Mouse (Mus musculus) embryonic facial prominence, embryonic 15.5 days (tissue): ENCODE measurements around the gene Sntb2. TPM values are rescaled to one million over a fixed set of nuclear protein-coding genes. Genes with fewer than 3 reads are reported as not detected.
"Not testable (repeated sequence)": the region's sequence is repeated elsewhere in the genome, so short reads cannot be mapped to it uniquely, and the experiment has no call there.

ENCODE experiments used
- ATAC-seq: fragments of 200-750 bp; cut with Nextera tagmentation; 2 replicates; pipeline ENCODE4 v1.8.0; 2017; ENCODE audit warnings: low read depth, moderate TSS enrichment; ENCODE audit not compliant: insufficient number of reproducible peaks, low FRiP score, low TSS enrichment
- H3K27ac ChIP-seq: fragments of 300-500 bp; sonication (generic); replicated peaks from 2 replicates; pipeline ENCODE4 v1.5.1; 2015; ENCODE audit warnings: mild to moderate bottlenecking, inconsistent platforms
- H3K27me3 ChIP-seq: fragments of 300-500 bp; sonication (generic); 2 replicates; pipeline ENCODE4 v1.6.1; 2015; ENCODE audit warnings: inconsistent platforms
- H3K36me3 ChIP-seq: fragments of 300-500 bp; sonication (generic); 2 replicates; pipeline ENCODE4 v1.6.1; 2015; ENCODE audit warnings: mild to moderate bottlenecking, inconsistent platforms
- H3K4me1 ChIP-seq: fragments of 300-500 bp; sonication (generic); 2 replicates; pipeline ENCODE4 v1.6.1; 2015; ENCODE audit warnings: inconsistent platforms
- H3K4me2 ChIP-seq: fragments of 300-500 bp; sonication (generic); replicated peaks from 2 replicates; pipeline ENCODE4 v1.6.1; 2015; ENCODE audit warnings: mild to moderate bottlenecking, inconsistent platforms
- H3K4me3 ChIP-seq: fragments of 300-500 bp; sonication (generic); replicated peaks from 2 replicates; pipeline ENCODE4 v1.5.1; 2015; ENCODE audit warnings: mild to moderate bottlenecking, inconsistent platforms
- H3K9ac ChIP-seq: fragments of 300-500 bp; sonication (generic); 2 replicates; pipeline ENCODE4 v1.6.1; 2015; ENCODE audit warnings: inconsistent platforms
- H3K9me3 ChIP-seq: fragments of 300-500 bp; sonication (generic); replicated peaks from 2 replicates; pipeline ENCODE4 v1.6.1; 2016; ENCODE audit warnings: inconsistent platforms
- WGBS: fragments of 180-500 bp; shearing (Covaris S2); methylation state at CpG from one replicate; pipeline ENCODE4 v1.1.7; 2015; 5-methylcytosine and 5-hydroxymethylcytosine counted together
- polyA plus RNA-seq: library from polyadenylated mRNA; unstranded; fragments of >200 nt; fragmentation: Nextera tagmentation; extraction: Ambion mirVana; gene quantifications from 2 replicates; pipeline ENCODE4 v1.2.1, GENCODE M21; 2015

Sntb2 gene
- polyA plus RNA-seq, 1 experiment from 2014 or later = 18.3 TPM

- Histone ChIP-seq H3K27ac (peak overlapping the region; percentile 51), H3K4me1 (peaks cover 15% of the 10 kb centered on the region), H3K9me3 (no peaks in the 10 kb centered on the region), H3K36me3 (no peaks in the 10 kb centered on the region), H3K9ac (no peak overlapping the region), H3K4me2 (no peak overlapping the region), H3K27me3 (no peaks in the 10 kb centered on the region), H3K4me3 (no peak overlapping the region)
- WGBS = 54% methylated on average over 7 of the region's 7 CpGs
- no peak for ATAC-seq
These were observed 39.2 kb downstream of the Sntb2 start for GRCm38 (mm10) chr8:106974754-106975153.

- Histone ChIP-seq H3K27me3 (no peaks in the 10 kb centered on the region), H3K9ac (no peak overlapping the region), H3K9me3 (no peaks in the 10 kb centered on the region), H3K4me2 (no peak overlapping the region), H3K4me1 (peaks cover 15% of the 10 kb centered on the region), H3K36me3 (no peaks in the 10 kb centered on the region), H3K4me3 (no peak overlapping the region), H3K27ac (no peak overlapping the region)
- 78% methylated on average over 2 of the region's 2 CpGs for WGBS
- no peak for ATAC-seq
These were observed 40.2 kb downstream of the Sntb2 start for GRCm38 (mm10) chr8:106975764-106976163.

- WGBS = 59% methylated on average over 4 of the region's 4 CpGs
- H3K4me2 ChIP-seq = no peak overlapping the region
- no peak for ATAC-seq
- H3K4me1 ChIP-seq = peaks cover 15% of the 10 kb centered on the region
- no peaks in the 10 kb centered on the region for H3K9me3 ChIP-seq
- H3K9ac ChIP-seq = no peak overlapping the region
- H3K27me3 ChIP-seq = no peaks in the 10 kb centered on the region
- no peaks in the 10 kb centered on the region for H3K36me3 ChIP-seq
- H3K4me3 ChIP-seq = no peak overlapping the region
- no peak overlapping the region for H3K27ac ChIP-seq
These were observed 40.9 kb downstream of the Sntb2 start for GRCm38 (mm10) chr8:106976436-106976835.

- 43% methylated on average over 2 of the region's 2 CpGs for WGBS
- H3K9ac ChIP-seq = no peak overlapping the region
- no peak overlapping the region for H3K4me3 ChIP-seq
- no peak overlapping the region for H3K4me2 ChIP-seq
- H3K4me1 ChIP-seq = peaks cover 15% of the 10 kb centered on the region
- ATAC-seq = no peak
- no peaks in the 10 kb centered on the region for H3K9me3 ChIP-seq
- peaks cover 2% of the 10 kb centered on the region; the same call in 1 of the 2 replicates for H3K36me3 ChIP-seq
- H3K27me3 ChIP-seq = no peaks in the 10 kb centered on the region
- H3K27ac ChIP-seq = no peak overlapping the region; the same call in 1 of the 2 replicates
These were observed 43.3 kb downstream of the Sntb2 start for GRCm38 (mm10) chr8:106978755-106979251.

GRCm38 (mm10) chr8:106985404-106985821 is 49.9 kb downstream of the Sntb2 start:
- H3K36me3 ChIP-seq = peaks cover 2% of the 10 kb centered on the region; the same call in 1 of the 2 replicates
- no peaks in the 10 kb centered on the region for H3K4me1 ChIP-seq
- H3K4me3 ChIP-seq = no peak overlapping the region
- H3K9ac ChIP-seq = no peak overlapping the region
- H3K4me2 ChIP-seq = no peak overlapping the region
- no peaks in the 10 kb centered on the region for H3K27me3 ChIP-seq
- H3K9me3 ChIP-seq = no peaks in the 10 kb centered on the region
- ATAC-seq = no peak
- no peak overlapping the region for H3K27ac ChIP-seq
- 66% methylated on average over 9 of the region's 9 CpGs for WGBS

- Histone ChIP-seq H3K9ac (no peak overlapping the region), H3K36me3 (peaks cover 5% of the 10 kb centered on the region; the same call in 1 of the 2 replicates), H3K27ac (no peak overlapping the region), H3K4me2 (no peak overlapping the region), H3K27me3 (no peaks in the 10 kb centered on the region), H3K9me3 (no peaks in the 10 kb centered on the region), H3K4me3 (no peak overlapping the region), H3K4me1 (no peaks in the 10 kb centered on the region)
- no peak for ATAC-seq
These were observed 50.4 kb downstream of the Sntb2 start for GRCm38 (mm10) chr8:106985951-106986350.

GRCm38 (mm10) chr8:106987557-106987956 is 52.0 kb downstream of the Sntb2 start:
- H3K27me3 ChIP-seq = no peaks in the 10 kb centered on the region
- H3K36me3 ChIP-seq = peaks cover 17% of the 10 kb centered on the region
- H3K4me1 ChIP-seq = no peaks in the 10 kb centered on the region
- H3K27ac ChIP-seq = no peak overlapping the region
- ATAC-seq = no peak
- H3K9me3 ChIP-seq = no peaks in the 10 kb centered on the region
- H3K4me3 ChIP-seq = no peak overlapping the region
- H3K9ac ChIP-seq = no peak overlapping the region
- H3K4me2 ChIP-seq = no peak overlapping the region

- Histone ChIP-seq H3K27me3 (no peaks in the 10 kb centered on the region), H3K4me3 (no peak overlapping the region), H3K9me3 (no peaks in the 10 kb centered on the region), H3K4me1 (no peaks in the 10 kb centered on the region), H3K4me2 (no peak overlapping the region), H3K27ac (no peak overlapping the region), H3K9ac (no peak overlapping the region), H3K36me3 (peaks cover 19% of the 10 kb centered on the region)
- ATAC-seq = no peak
- WGBS = 97% methylated on average over 7 of the region's 7 CpGs
These were observed 55.8 kb downstream of the Sntb2 start for GRCm38 (mm10) chr8:106991393-106991792.

GRCm38 (mm10) chr8:106996339-106996738 is 60.8 kb downstream of the Sntb2 start:
- not testable (repeated sequence) for ATAC-seq, H3K4me1 ChIP-seq, H3K4me3 ChIP-seq, H3K4me2 ChIP-seq, H3K27me3 ChIP-seq, H3K27ac ChIP-seq, H3K9me3 ChIP-seq, H3K9ac ChIP-seq
- H3K36me3 ChIP-seq = peaks cover 23% of the 10 kb centered on the region
- WGBS = 87% methylated on average over 4 of the region's 4 CpGs

- 52% methylated on average over 4 of the region's 4 CpGs for WGBS
- no peaks in the 10 kb centered on the region for H3K9me3 ChIP-seq
- H3K4me2 ChIP-seq = no peak overlapping the region
- no peaks in the 10 kb centered on the region for H3K27me3 ChIP-seq
- H3K36me3 ChIP-seq = peaks cover 15% of the 10 kb centered on the region; the same call in 1 of the 2 replicates
- no peak overlapping the region for H3K27ac ChIP-seq
- H3K9ac ChIP-seq = no peak overlapping the region
- H3K4me1 ChIP-seq = peaks cover 14% of the 10 kb centered on the region
- ATAC-seq = no peak
- no peak overlapping the region for H3K4me3 ChIP-seq
These were observed 61.9 kb downstream of the Sntb2 start for GRCm38 (mm10) chr8:106997416-106997815.

GRCm38 (mm10) chr8:106999068-106999467 is 63.5 kb downstream of the Sntb2 start:
- 43% methylated on average over 1 of the region's 1 CpGs for WGBS
- Histone ChIP-seq H3K4me1 (peaks cover 14% of the 10 kb centered on the region), H3K4me3 (no peak overlapping the region), H3K9ac (no peak overlapping the region), H3K4me2 (no peak overlapping the region), H3K27ac (0 out of 2 replicates have a peak overlapping the region, but pooled peaks have one; percentile 45), H3K9me3 (no peaks in the 10 kb centered on the region), H3K36me3 (peaks cover 15% of the 10 kb centered on the region; the same call in 1 of the 2 replicates), H3K27me3 (no peaks in the 10 kb centered on the region)
- peak; percentile 56; the same call in 1 of the 2 replicates for ATAC-seq

- H3K4me3 ChIP-seq = no peak overlapping the region
- peaks cover 14% of the 10 kb centered on the region for H3K4me1 ChIP-seq
- H3K27ac ChIP-seq = no peak overlapping the region
- H3K9me3 ChIP-seq = no peaks in the 10 kb centered on the region
- H3K4me2 ChIP-seq = no peak overlapping the region
- WGBS = 29% methylated on average over 5 of the region's 5 CpGs
- ATAC-seq = peak; percentile 43
- peaks cover 30% of the 10 kb centered on the region; the same call in 1 of the 2 replicates for H3K36me3 ChIP-seq
- no peaks in the 10 kb centered on the region for H3K27me3 ChIP-seq
- no peak overlapping the region for H3K9ac ChIP-seq
These were observed 67.0 kb downstream of the Sntb2 start for GRCm38 (mm10) chr8:107002532-107002931.
